Mouse (Mus musculus) midbrain, postnatal 0 days (tissue): Measurements from ENCODE around the gene Lrfn1. TPM values are rescaled to one million over a fixed set of nuclear protein-coding genes. Genes with fewer than 3 reads are reported as not detected.
"Not testable (repeated sequence)": the region's sequence is repeated elsewhere in the genome, so short reads cannot be mapped to it uniquely, and the experiment has no call there.

Experiments
- ATAC-seq: fragments of 200-750 bp; cut with Nextera tagmentation; 2 replicates; pipeline ENCODE4 v1.8.0; 2017; ENCODE audit warnings: moderate number of reproducible peaks, mild to moderate bottlenecking, moderate TSS enrichment, moderate library complexity; ENCODE audit not compliant: low FRiP score
- DNase-seq: peaks from one replicate; pipeline ENCODE4 v3.0.0-alpha.2; 2015; ENCODE audit warnings: low spot score
- H3K27ac ChIP-seq: fragments of 300-500 bp; sonication (generic); 2 replicates; pipeline ENCODE4 v1.5.1; 2014; ENCODE audit warnings: low read depth, mild to moderate bottlenecking, low read length, mixed read lengths
- H3K27me3 ChIP-seq: fragments of 300-500 bp; sonication (generic); 2 replicates; pipeline ENCODE4 v1.6.1; 2014; ENCODE audit warnings: low read length, control low read depth, mixed read lengths; ENCODE audit not compliant: insufficient read depth
- H3K36me3 ChIP-seq: fragments of 300-500 bp; sonication (generic); 2 replicates; pipeline ENCODE4 v1.6.1; 2014; ENCODE audit warnings: low read length, control low read depth, mixed read lengths; ENCODE audit not compliant: insufficient read depth
- H3K4me1 ChIP-seq: fragments of 300-500 bp; sonication (generic); 2 replicates; pipeline ENCODE4 v1.6.1; 2014; ENCODE audit warnings: mild to moderate bottlenecking, control low read depth, antibody characterized with exemption, low read length, mixed read lengths; ENCODE audit not compliant: insufficient read depth
- H3K4me2 ChIP-seq: fragments of 300-500 bp; sonication (generic); 2 replicates; pipeline ENCODE4 v1.6.1; 2014; ENCODE audit warnings: low read depth, mild to moderate bottlenecking, low read length, mixed read lengths; ENCODE audit not compliant: poor library complexity, severe bottlenecking
- H3K4me3 ChIP-seq: fragments of 300-500 bp; sonication (generic); 2 replicates; pipeline ENCODE4 v1.5.1; 2014; ENCODE audit warnings: low read depth, mild to moderate bottlenecking, low read length, moderate library complexity
- H3K9ac ChIP-seq: fragments of 300-500 bp; sonication (generic); replicated peaks from 2 replicates; pipeline ENCODE4 v1.6.1; 2014; ENCODE audit warnings: mild to moderate bottlenecking, low read length, moderate library complexity, mixed read lengths; ENCODE audit not compliant: poor library complexity, severe bottlenecking
- H3K9me3 ChIP-seq: fragments of 300-500 bp; sonication (generic); 2 replicates; pipeline ENCODE4 v1.6.1; 2016; ENCODE audit warnings: low read length, control low read depth
- CTCF ChIP-seq: IDR thresholded peaks from 2 replicates; pipeline ENCODE4 v1.5.1; 2016; ENCODE audit warnings: antibody characterized with exemption, mild to moderate bottlenecking
- WGBS: fragments of 180-500 bp; shearing (Covaris S2); extraction: QIAGEN DNeasy Blood & Tissue Kit; methylation state at CpG from one replicate; pipeline ENCODE4 v1.1.7; 2014; 5-methylcytosine and 5-hydroxymethylcytosine counted together
- polyA plus RNA-seq: library from polyadenylated mRNA; unstranded; fragments of >200 nt; fragmentation: Nextera tagmentation; extraction: Ambion mirVana; gene quantifications from 2 replicates; pipeline ENCODE4 v1.2.1, GENCODE M21; 2015
- total RNA-seq: library from RNA; depleted of rRNA; stranded (reverse); fragments of >200 nt; gene quantifications from 2 replicates; pipeline ENCODE4 v1.2.3, GENCODE M21; 2014; rRNA removed

Lrfn1 gene
- total and polyA plus RNA-seq, 2 experiments from 2014 or later, result 20.6 to 137 TPM

DNA sequence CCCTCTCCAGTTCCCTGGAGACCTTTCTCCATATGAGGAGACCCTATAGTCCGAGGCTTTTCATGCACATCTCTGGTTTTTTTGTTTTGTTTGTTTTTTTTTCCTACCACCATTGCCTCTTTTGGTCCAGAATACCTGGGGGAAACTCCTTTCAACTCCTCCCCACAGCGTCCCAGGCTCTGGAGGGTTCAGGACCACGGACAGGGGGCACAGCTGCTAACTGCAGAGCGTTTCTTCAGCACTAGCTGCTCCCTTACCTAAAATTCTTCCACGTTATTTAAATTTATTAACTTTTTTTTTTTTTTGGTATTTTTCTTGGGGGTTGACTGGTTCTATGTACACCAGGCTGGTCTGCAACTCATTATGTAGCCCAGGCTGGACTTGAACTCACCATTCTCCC, 53.8 kb downstream of the Lrfn1 start:
- 14% methylated on average over 5 of the region's 5 CpGs for WGBS

DNA sequence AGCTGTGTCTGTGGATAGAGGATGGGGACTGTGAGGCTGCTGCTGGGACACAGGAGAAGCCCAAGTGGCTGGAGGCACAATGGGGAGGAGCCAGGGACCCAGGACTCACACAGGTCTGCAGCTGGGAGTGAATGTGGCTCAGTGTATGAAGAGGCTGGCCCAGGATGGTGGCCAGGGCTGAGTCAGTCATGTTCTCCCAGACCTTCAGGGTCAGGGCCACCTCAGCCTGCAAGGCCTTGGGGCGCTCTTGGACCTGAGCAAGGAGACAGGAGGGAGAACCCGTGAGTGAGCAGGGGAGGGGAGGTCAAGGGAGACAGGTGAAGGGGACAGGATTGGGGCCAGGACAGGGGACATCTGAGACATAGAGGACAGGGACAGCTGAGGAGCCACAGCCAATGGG, 57.3 kb downstream of the Lrfn1 start:
- WGBS, result 80% methylated on average over 1 of the region's 2 CpGs

More for the DNA sequence above, 53.8 kb downstream of the Lrfn1 start:
- Histone ChIP-seq H3K27me3 (no peaks in the 10 kb centered on the region), H3K9ac (no peak overlapping the region), H3K4me3 (no peak overlapping the region), H3K4me2 (no peak overlapping the region), H3K36me3 (no peaks in the 10 kb centered on the region), H3K27ac (no peak overlapping the region), H3K9me3 (no peaks in the 10 kb centered on the region), H3K4me1 (no peaks in the 10 kb centered on the region)
- TF ChIP-seq CTCF, result no peak
- no peak for ATAC-seq
- no peak for DNase-seq

DNA sequence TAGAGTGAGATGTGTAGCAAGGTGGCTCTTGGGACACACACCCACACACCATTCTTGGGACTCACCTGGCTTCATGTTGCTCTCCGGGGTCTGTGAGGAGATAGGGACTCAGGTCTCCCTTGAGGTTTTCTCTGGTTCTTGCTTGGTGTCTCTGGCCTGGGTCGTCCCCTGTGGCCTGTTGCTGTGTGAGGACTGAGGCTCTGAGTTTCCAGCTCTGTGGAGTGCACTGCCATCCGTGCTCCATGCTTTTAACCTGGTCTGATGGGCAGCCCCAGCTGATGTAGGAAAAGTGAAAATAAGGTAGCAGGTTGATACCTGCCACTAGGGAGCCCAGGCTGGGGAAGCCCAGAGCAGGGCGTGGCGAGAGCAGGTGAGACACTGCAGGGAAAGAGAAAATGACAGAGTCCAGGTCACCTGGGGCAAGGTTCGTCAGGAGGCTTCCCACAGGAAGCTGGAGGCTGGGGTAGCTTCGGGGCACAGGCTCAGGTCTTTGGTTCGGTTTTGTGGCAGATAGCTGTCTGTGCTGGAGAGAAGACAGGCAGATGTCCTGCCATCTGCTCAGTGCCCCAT, 58.7 kb downstream of the Lrfn1 start, which contains the start of gene Ifnl2:
Gene Ifnl2, minus strand, starts transcription at position 51 of the 570 bp plus-strand sequence.
- not testable (repeated sequence) for H3K36me3 ChIP-seq, H3K27me3 ChIP-seq, H3K27ac ChIP-seq, H3K4me1 ChIP-seq, H3K4me2 ChIP-seq, H3K9me3 ChIP-seq, H3K4me3 ChIP-seq, DNase-seq, H3K9ac ChIP-seq, ATAC-seq
- WGBS, result 67% methylated on average over 8 of the region's 8 CpGs

More for the DNA sequence above, 57.3 kb downstream of the Lrfn1 start:
- not testable (repeated sequence) for H3K4me3 ChIP-seq, H3K36me3 ChIP-seq, H3K27me3 ChIP-seq, H3K9ac ChIP-seq, H3K4me2 ChIP-seq, H3K9me3 ChIP-seq, H3K4me1 ChIP-seq, DNase-seq, ATAC-seq, H3K27ac ChIP-seq

DNA sequence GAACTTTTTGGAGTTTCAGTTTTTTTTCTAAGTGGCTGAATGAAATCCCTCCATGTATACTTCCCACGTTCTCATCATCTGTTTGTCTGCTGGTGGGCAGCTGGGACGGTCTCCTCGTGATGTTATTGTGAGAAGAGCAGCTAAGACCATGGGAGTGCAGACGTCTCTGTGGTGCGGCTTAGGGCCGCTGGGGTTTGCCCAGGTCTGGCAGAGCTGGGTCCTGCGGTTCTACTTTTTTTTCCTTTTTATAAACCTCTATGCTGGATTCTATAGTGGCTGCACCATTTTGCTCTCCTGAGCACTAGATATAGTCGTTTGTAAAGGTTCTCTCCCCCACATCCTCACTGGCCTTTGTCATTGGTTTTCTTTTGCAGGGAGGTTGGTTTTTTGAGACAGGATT, 59.7 kb downstream of the Lrfn1 start:
- no peak for TF ChIP-seq CTCF
- Histone ChIP-seq H3K9me3 (no peaks in the 10 kb centered on the region), H3K27ac (no peak overlapping the region), H3K4me1 (no peaks in the 10 kb centered on the region), H3K36me3 (no peaks in the 10 kb centered on the region), H3K4me3 (no peak overlapping the region), H3K9ac (no peak overlapping the region), H3K4me2 (no peak overlapping the region), H3K27me3 (no peaks in the 10 kb centered on the region)
- ATAC-seq (no peak), DNase-seq (no peak)
- WGBS, result 67% methylated on average over 8 of the region's 8 CpGs

Other genes starting within 250 kb of the Lrfn1 start
- 78.8 and 81.3 TPM in 2 replicates for gene Eid2, start 184.1 kb upstream of the Lrfn1 start, total RNA-seq
- gene Eid2, start 184.1 kb upstream of the Lrfn1 start, polyA plus RNA-seq, result 21.2 and 29.0 TPM in 2 replicates
- 44.0 and 64.2 TPM in 2 replicates for gene Eid2b, start 174.2 kb upstream of the Lrfn1 start, total RNA-seq
- gene Eid2b, start 174.2 kb upstream of the Lrfn1 start, polyA plus RNA-seq, result 50.9 and 52.8 TPM in 2 replicates
- gene Selenov, start 160.8 kb upstream of the Lrfn1 start, total RNA-seq, result 0.61 and 1.3 TPM in 2 replicates
- 3.5 and 6.3 TPM in 2 replicates for gene Selenov, start 160.8 kb upstream of the Lrfn1 start, polyA plus RNA-seq
- gene Dll3, start 149.7 kb upstream of the Lrfn1 start, total RNA-seq, result 8.6 and 17.3 TPM in 2 replicates
- gene Dll3, start 149.7 kb upstream of the Lrfn1 start, polyA plus RNA-seq, result 17.6 and 18.1 TPM in 2 replicates
- gene Timm50, start 139.9 kb upstream of the Lrfn1 start, total RNA-seq, result 59.2 and 76.3 TPM in 2 replicates
- gene Timm50, start 139.9 kb upstream of the Lrfn1 start, polyA plus RNA-seq, result 112 and 120 TPM in 2 replicates
- gene Supt5, start 113.2 kb upstream of the Lrfn1 start, total RNA-seq, result 99.5 and 104 TPM in 2 replicates
- gene Supt5, start 113.2 kb upstream of the Lrfn1 start, polyA plus RNA-seq, result 84.8 and 86.1 TPM in 2 replicates
- gene Rps16, start 101.3 kb upstream of the Lrfn1 start, total RNA-seq, result 158 and 163 TPM in 2 replicates
- gene Rps16, start 101.3 kb upstream of the Lrfn1 start, polyA plus RNA-seq, result 536 and 539 TPM in 2 replicates
- 15.3 and 19.4 TPM in 2 replicates for gene Plekhg2, start 79.4 kb upstream of the Lrfn1 start, total RNA-seq
- 7.9 and 8.0 TPM in 2 replicates for gene Plekhg2, start 79.4 kb upstream of the Lrfn1 start, polyA plus RNA-seq
- gene Zfp36, start 71.7 kb upstream of the Lrfn1 start, total RNA-seq, result 3.0 and 4.1 TPM in 2 replicates
- gene Zfp36, start 71.7 kb upstream of the Lrfn1 start, polyA plus RNA-seq, result 2.9 and 3.4 TPM in 2 replicates
- 30.7 and 37.9 TPM in 2 replicates for gene Med29, start 59.3 kb upstream of the Lrfn1 start, total RNA-seq
- gene Med29, start 59.3 kb upstream of the Lrfn1 start, polyA plus RNA-seq, result 41.6 and 43.2 TPM in 2 replicates
- gene Paf1, start 59.0 kb upstream of the Lrfn1 start, total RNA-seq, result 80.3 and 84.2 TPM in 2 replicates
- gene Paf1, start 59.0 kb upstream of the Lrfn1 start, polyA plus RNA-seq, result 89.3 and 90.0 TPM in 2 replicates
- 4.3 TPM in 1 of 2 replicates, not detected in the other for gene Gmfg, start 14.5 kb upstream of the Lrfn1 start, total RNA-seq
- 3.4 and 4.0 TPM in 2 replicates for gene Gmfg, start 14.5 kb upstream of the Lrfn1 start, polyA plus RNA-seq
- not detected in 2 replicates for gene Ifnl2, start 58.5 kb downstream of the Lrfn1 start, total RNA-seq
- not detected in 2 replicates for gene Ifnl2, start 58.5 kb downstream of the Lrfn1 start, polyA plus RNA-seq
- not detected in 2 replicates for gene Ifnl3, start 70.9 kb downstream of the Lrfn1 start, total RNA-seq
- not detected in 2 replicates for gene Ifnl3, start 70.9 kb downstream of the Lrfn1 start, polyA plus RNA-seq
- gene Sycn, start 88.9 kb downstream of the Lrfn1 start, total RNA-seq, result not detected in 2 replicates
- gene Sycn, start 88.9 kb downstream of the Lrfn1 start, polyA plus RNA-seq, result not detected in 2 replicates
- 1.4 TPM in 1 of 2 replicates, not detected in the other for gene Nccrp1, start 95.3 kb downstream of the Lrfn1 start, total RNA-seq
- 0.16 and 0.47 TPM in 2 replicates for gene Nccrp1, start 95.3 kb downstream of the Lrfn1 start, polyA plus RNA-seq
- 48.2 and 56.0 TPM in 2 replicates for gene Samd4b, start 146.2 kb downstream of the Lrfn1 start, total RNA-seq
- gene Samd4b, start 146.2 kb downstream of the Lrfn1 start, polyA plus RNA-seq, result 17.6 and 19.2 TPM in 2 replicates
- gene Pak4, start 146.2 kb downstream of the Lrfn1 start, total RNA-seq, result 13.3 and 19.8 TPM in 2 replicates
- gene Pak4, start 146.2 kb downstream of the Lrfn1 start, polyA plus RNA-seq, result 8.9 and 9.6 TPM in 2 replicates
- gene Acp7, start 179.4 kb downstream of the Lrfn1 start, total RNA-seq, result 1.3 and 2.6 TPM in 2 replicates
- 0.22 and 0.55 TPM in 2 replicates for gene Acp7, start 179.4 kb downstream of the Lrfn1 start, polyA plus RNA-seq
- gene Fbxo27, start 240.9 kb downstream of the Lrfn1 start, total RNA-seq, result 7.4 and 8.2 TPM in 2 replicates
- gene Fbxo27, start 240.9 kb downstream of the Lrfn1 start, polyA plus RNA-seq, result 10.4 and 12.2 TPM in 2 replicates